Mouse (Mus musculus) lung, adult 2 months (tissue): ENCODE results near the gene Stk10.

Experiments used
- CTCF ChIP-seq: fragments of 200-500 bp; IDR thresholded peaks from 2 replicates; pipeline ENCODE4 v1.5.1; 2011; ENCODE audit warnings: mild to moderate bottlenecking, low read length, control low read depth; ENCODE audit not compliant: insufficient read depth
- POLR2A ChIP-seq: fragments of 200-500 bp; IDR thresholded peaks from 2 replicates; pipeline ENCODE4 v1.6.1; 2011; ENCODE audit warnings: low read depth, mild to moderate bottlenecking, control low read depth, low read length, borderline replicate concordance; ENCODE audit errors: extremely low read depth

GRCm38 (mm10) chr11:32588892-32589172 is 55.7 kb downstream of the Stk10 start:
- TF ChIP-seq CTCF, result no peak
- TF ChIP-seq POLR2A, result no peak
